Comparison of ENCODE assay signal across 16 mouse cellular contexts in genomic region chr14:118212188-118212804, GRCm38 (mm10). TPM values are rescaled to one million over a fixed set of nuclear protein-coding genes. Genes with fewer than 3 reads are reported as not detected.
"Had no signal": no experiment of that assay in that cellular context is flagged by ENCODE, and none has a peak within 500 bp of the region (broad histone marks: within the 10 kb centered on the region; RNA-seq: fewer than 3 reads in every experiment).

No protein-coding gene starts in this region.

- H3K4me1 ChIP-seq: limb, embryonic 12.5 days; neural tube, embryonic 15.5 days; stomach, embryonic 15.5 days had no signal

- H3K4me3 ChIP-seq: limb, embryonic 12.5 days; midbrain, embryonic 12.5 days; myocyte; neural tube, embryonic 15.5 days; stomach, embryonic 15.5 days had no signal

- H3K4me2 ChIP-seq: limb, embryonic 12.5 days; midbrain, embryonic 12.5 days; neural tube, embryonic 15.5 days; stomach, embryonic 15.5 days had no signal

- DNase-seq: kidney, adult 9 months; kidney, postnatal 36 days; liver; lung, adult 18-20 months; right cerebral cortex, postnatal 14 days; thymus, postnatal 4 days had no signal

- H3K36me3 ChIP-seq: limb, embryonic 12.5 days; midbrain, embryonic 12.5 days; neural tube, embryonic 15.5 days; stomach, embryonic 15.5 days had no signal

- H3K27ac ChIP-seq: kidney, postnatal 0 days; limb, embryonic 12.5 days; liver, embryonic 14.5 days; midbrain, embryonic 12.5 days; neural tube, embryonic 15.5 days; stomach, embryonic 15.5 days had no signal

- H3K27me3 ChIP-seq: stomach, embryonic 15.5 days had no signal

- H3K9me3 ChIP-seq: limb, embryonic 12.5 days; midbrain, embryonic 12.5 days; neural tube, embryonic 15.5 days; stomach, embryonic 15.5 days had no signal

- H3K9ac ChIP-seq: limb, embryonic 12.5 days; liver, embryonic 14.5 days; midbrain, embryonic 12.5 days; neural tube, embryonic 15.5 days; stomach, embryonic 15.5 days had no signal

RNA-seq across cellular contexts. Expression of gene Sox21, which starts 24.5 kb away (rescaled TPM):
- polyA plus RNA-seq: kidney, postnatal 0 days; liver, embryonic 14.5 days; myocyte; spleen, adult 2 months had no signal

RNA-seq across cellular contexts. Expression of gene Gm9376, which starts 54.5 kb away (rescaled TPM):
- polyA plus RNA-seq: kidney, postnatal 0 days; limb, embryonic 12.5 days; liver, embryonic 14.5 days; lung, embryonic 16.5 days; midbrain, embryonic 12.5 days; myocyte; neural tube, embryonic 11.5 days; neural tube, embryonic 15.5 days; spleen, adult 2 months; stomach, embryonic 15.5 days had no signal
